Mouse (Mus musculus) neural tube, embryonic 13.5 days (tissue): ENCODE data around the gene Igfbp4. TPM values are rescaled to one million over a fixed set of nuclear protein-coding genes. Genes with fewer than 3 reads are reported as not detected.

ENCODE experiments used
- polyA plus RNA-seq: library from polyadenylated mRNA; unstranded; fragments of >200 nt; fragmentation: Nextera tagmentation; extraction: Ambion mirVana; gene quantifications from 2 replicates; pipeline ENCODE4 v1.2.1, GENCODE M21; 2015

Igfbp4 gene
- polyA plus RNA-seq, 1 experiment from 2014 or later: 189 TPM

Other genes with a start within 250 kb of the Igfbp4 start
- 31.5 and 33.2 TPM in 2 replicates for gene Msl1, start 245.7 kb upstream of the Igfbp4 start, polyA plus RNA-seq
- gene Casc3, start 236.3 kb upstream of the Igfbp4 start, polyA plus RNA-seq: 55.1 and 57.7 TPM in 2 replicates
- gene Rapgefl1, start 204.5 kb upstream of the Igfbp4 start, polyA plus RNA-seq: 5.6 and 6.7 TPM in 2 replicates
- 4.3 and 4.6 TPM in 2 replicates for gene Wipf2, start 177.6 kb upstream of the Igfbp4 start, polyA plus RNA-seq
- gene Cdc6, start 133.4 kb upstream of the Igfbp4 start, polyA plus RNA-seq: 4.2 and 4.7 TPM in 2 replicates
- 24.0 and 26.7 TPM in 2 replicates for gene Rara, start 113.4 kb upstream of the Igfbp4 start, polyA plus RNA-seq
- gene Gjd3, start 58.2 kb upstream of the Igfbp4 start, polyA plus RNA-seq: 1.4 and 1.5 TPM in 2 replicates
- 45.5 and 60.7 TPM in 2 replicates for gene Top2a, start 17.1 kb upstream of the Igfbp4 start, polyA plus RNA-seq
- 0.40 TPM in 1 of 2 replicates, not detected in the other for gene Tns4, start 48.1 kb downstream of the Igfbp4 start, polyA plus RNA-seq
- gene Ccr7, start 113.8 kb downstream of the Igfbp4 start, polyA plus RNA-seq: not detected in 2 replicates
- 319 and 376 TPM in 2 replicates for gene Smarce1, start 189.8 kb downstream of the Igfbp4 start, polyA plus RNA-seq
- gene Krt222, start 202.8 kb downstream of the Igfbp4 start, polyA plus RNA-seq: 4.2 and 5.9 TPM in 2 replicates
- 0.17 and 0.63 TPM in 2 replicates for gene Krt24, start 244.0 kb downstream of the Igfbp4 start, polyA plus RNA-seq